Mouse (Mus musculus): Measurements from ENCODE around the gene Plekho1.

- TF ChIP-seq CTCF (IDR thresholded peaks at IDR 0.05; ENCODE audit: low read depth) (no peak), EP300 (optimal IDR thresholded peaks at IDR 0.05) (no peak)
These were observed 26.5 kb downstream of the Plekho1 start for GRCm38 (mm10) chr3:95969277-95969676.
